Mouse (Mus musculus) layer of hippocampus, postnatal 10 days (tissue): ENCODE measurements around the gene Csf2rb. TPM values are rescaled to one million over a fixed set of nuclear protein-coding genes. Genes with fewer than 3 reads are reported as not detected.

Experiments
- DNase-seq, 2 experiments: peaks; one replicate each; pipeline ENCODE4 v3.0.0; 2021; ENCODE audit warnings: low spot score in 2 of 2
- microRNA-seq, 2 experiments: library from miRNA; unstranded; fragments of <30 nt; microRNA quantifications; one replicate each; pipeline ENCODE4 v1.2.0; 2021
- total RNA-seq, 2 experiments: library from RNA; stranded (reverse); gene quantifications; 2 replicates each; pipeline ENCODE4 v1.2.3; 2021

The Csf2rb gene
- total RNA-seq, 2 experiments from 2014 or later = 1.5 to 2.4 TPM

DNA sequence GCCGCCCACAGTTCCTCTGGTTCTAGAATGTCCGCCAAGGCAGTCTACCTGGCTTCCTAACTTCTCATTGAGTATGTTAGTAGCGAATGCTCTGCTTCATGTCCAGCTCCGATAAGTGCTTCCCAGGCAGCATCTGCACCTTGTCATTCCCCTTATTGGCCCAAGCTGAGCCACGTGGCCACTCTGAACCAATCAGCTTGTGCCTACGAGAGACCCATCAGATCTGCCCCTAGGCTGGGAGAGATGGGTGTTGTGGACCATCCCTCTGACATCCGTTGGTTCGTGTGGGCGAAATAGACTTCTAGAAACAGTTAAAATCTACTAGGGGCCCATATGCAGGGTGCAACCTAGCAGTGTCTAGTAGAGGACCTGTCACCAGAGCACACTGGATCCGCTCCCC is 52.3 kb downstream of the Csf2rb start:
- DNase-seq = no peak

DNA sequence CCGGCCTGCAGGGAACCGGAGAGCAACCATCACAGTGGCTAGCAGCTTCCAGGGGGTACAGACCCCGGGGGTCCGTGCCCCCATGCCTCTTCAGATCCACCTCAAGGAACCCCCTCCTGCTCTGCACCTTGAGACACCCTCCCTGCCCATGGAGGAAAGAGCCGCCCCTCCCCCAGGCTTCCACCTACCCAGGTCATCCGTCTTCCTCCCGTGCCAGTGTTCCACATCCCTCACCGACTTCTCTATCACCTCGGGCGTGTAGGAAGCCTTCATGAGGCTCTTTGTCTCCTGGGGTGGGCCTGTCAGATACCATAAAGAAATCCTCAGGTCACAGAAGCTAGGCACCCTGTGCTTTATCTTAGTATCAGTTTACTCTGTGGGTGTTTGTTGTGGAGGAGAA is 53.0 kb downstream of the Csf2rb start:
- DNase-seq = no peak

DNA sequence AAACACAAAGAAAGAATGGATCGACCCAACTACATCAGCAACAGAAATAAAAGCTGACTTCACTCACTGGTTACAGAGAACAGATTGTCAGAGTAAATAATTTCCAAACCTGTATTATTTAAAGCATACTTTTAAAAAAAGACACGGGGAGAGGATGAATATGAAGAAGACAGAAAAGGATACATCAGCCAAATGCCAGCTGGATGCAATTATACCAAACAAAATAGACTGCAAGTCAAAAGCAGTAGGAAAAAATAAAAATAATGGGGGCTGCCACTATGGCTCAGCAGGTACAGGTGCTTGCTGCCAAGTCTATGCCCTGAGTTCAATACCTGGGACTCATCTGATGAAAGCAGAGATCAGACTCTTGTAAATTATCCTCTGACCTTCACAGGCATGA is 54.7 kb downstream of the Csf2rb start:
- DNase-seq = no peak

DNA sequence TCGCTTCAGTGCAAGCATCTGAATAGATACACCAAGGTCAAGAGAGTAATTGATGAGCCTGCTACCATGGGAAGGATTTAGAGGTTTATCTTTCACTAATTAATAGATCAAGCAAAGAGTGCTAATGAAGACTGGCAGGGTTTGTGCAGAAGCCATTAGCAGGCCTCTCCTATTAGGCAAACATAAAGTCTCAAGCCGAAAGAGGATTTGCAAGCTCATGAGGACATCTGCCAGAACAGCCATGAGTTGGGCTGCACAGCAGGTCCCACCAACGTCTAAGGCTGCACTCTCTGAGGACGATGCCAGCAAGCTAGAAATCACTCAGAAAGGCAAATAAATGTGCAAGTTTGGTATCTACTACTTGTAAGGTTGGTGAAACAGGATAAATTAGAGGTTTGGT is 55.2 kb downstream of the Csf2rb start:
- no peak for DNase-seq

- no peak for DNase-seq
Observed at GRCm38 (mm10) chr15:78382115-78382514, 56.6 kb downstream of the Csf2rb start.

DNA sequence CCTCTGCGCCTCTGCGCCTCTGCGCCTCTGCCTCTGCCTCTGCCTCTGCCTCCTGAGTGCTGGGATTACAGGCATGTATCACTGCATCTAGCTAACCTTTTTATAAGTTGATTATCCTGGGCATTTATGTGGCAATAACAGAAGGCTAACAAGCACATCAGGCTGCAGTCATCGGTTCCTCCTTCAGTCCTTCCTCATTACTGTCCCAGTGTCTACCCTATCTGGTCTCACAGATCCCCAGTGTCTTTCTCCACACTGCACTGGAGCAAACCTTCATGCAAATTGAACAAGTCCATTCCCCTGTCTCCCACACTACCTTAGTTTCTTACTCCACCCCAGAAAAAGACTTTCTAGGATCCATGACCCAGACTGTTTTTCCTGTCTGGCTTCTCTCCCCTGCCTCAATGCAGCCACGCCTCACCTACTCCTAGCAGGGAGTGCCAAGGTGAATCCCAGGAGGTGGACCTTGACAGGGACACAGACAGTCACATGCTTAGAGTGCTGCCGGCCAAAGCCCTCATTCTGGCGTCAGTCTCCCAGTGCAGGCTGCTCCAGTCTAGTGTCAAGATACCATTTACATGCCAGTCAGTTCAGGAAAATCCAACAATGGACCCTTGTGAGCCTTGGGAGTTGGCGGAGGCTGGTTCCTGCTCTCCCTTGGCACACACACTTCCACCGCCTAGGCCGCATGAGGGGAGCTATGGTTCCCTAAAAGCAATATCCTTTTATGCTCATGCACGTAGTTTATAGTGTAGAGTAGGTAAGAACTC is 58.1 kb downstream of the Csf2rb start:
- DNase-seq = peak; percentile 46 to 62

DNA sequence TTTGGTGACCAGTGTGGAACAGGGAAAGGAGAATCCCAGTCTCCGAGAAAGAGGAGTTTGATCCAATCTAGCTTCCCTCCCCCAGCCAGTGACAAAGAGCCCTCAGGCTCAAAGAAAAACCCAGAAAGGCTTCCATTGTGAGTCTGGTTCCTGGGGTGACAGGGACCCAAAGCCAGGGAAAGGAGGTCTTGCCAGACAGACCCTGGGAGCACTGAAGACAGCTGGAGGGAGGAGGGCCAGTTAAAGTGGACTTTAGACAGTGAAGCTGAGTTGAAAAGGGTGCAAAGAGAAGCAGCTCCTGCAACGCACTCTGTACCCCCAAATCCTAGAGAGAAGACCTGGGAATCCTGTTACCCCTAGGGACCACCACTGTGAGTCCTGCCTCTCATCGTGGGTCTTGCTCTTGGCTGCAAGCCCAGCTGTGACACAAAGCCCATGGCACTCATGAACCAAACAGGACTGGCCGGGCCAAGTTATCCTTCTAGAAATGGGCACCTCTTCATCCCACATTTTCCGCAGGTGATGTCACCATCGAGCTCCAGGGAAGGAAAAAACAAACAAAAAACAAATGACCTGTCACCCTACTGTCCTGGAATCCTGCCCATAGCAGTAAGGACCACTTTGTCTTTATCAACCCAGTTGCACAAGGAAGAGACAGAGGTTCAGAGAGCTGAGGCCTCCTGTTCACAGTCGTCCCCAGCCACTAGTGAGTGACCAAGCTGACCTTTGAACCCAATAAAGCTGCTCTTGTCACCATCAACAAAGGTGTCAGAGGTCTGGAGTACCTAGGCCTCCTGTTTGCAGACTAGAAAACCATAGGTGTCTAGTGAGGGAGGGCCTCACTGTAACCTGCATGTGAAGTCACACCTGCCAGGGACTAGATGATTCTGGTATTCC is 58.9 kb downstream of the Csf2rb start:
- DNase-seq = peak; percentile 54 to 67

- no peak for DNase-seq
Observed at GRCm38 (mm10) chr15:78385564-78385963, 60.0 kb downstream of the Csf2rb start.

DNA sequence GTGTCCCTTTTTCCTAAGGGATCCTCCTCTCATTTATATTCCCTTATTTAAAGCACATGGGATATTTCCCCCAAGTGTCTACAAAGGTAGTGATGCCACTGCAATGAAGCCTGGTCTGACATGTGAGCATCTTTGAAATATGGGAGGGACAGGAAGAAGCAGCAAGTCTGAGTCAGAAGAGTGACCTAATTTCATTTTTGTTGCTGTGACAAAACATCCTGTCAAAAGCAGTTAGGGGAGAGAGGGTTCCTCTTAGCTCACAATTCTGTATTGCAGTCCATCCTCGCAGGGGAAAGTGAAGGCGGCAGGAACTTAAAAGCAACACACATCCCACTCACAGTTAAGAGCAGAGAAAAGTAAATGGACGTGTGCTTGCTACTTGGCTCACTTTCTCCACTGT is 65.3 kb downstream of the Csf2rb start:
- no peak for DNase-seq

GRCm38 (mm10) chr15:78395478-78395962 is 70.0 kb downstream of the Csf2rb start, which contains the start of gene Tex33:
Tex33 (minus strand) TSS chr15:78395912.
- no peak for DNase-seq

- no peak for DNase-seq
Observed at GRCm38 (mm10) chr15:78401345-78401744, 75.8 kb downstream of the Csf2rb start.

GRCm38 (mm10) chr15:78401921-78402320 is 76.4 kb downstream of the Csf2rb start:
- peak; percentile 65 to 71 for DNase-seq

- no peak for DNase-seq
Observed at GRCm38 (mm10) chr15:78402423-78402822, 76.9 kb downstream of the Csf2rb start.

DNA sequence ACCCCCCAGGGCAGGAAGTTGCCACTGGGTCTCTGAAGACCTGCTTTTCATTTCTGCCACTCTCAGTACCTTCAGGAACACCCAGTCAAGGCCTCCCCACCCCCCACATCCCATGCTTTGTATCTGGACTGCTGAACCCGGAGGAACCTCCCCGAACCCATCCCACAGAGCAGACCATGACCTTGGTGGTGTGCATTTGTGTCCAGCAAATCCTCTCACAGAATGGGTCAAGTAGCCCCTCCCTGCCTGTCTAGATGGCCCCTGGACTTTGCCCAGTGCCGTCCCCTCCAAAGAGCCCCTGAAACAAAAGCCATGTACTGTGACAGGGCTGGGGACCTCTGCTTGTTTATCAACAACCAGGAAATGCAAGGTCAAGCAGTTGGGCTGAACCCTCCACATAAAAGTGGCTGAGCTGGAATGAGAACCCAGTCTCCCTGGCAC is 77.8 kb downstream of the Csf2rb start:
- DNase-seq = no peak

Small RNAs within 50 kb of the gene (microRNA-seq; reads per million reads assigned to microRNA genes)
- gene Mir7676-1 (0 reads per million in 2 experiments), gene Mir7676-2 (0 reads per million in 2 experiments)

Other genes with a start within 250 kb of the Csf2rb start
- gene Cacng2, start 205.7 kb upstream of the Csf2rb start, total RNA-seq = 10 to 100 TPM; 36.4 to 40.3 TPM
- gene Ift27, start 151.6 kb upstream of the Csf2rb start, total RNA-seq = 10 to 100 TPM; 28.3 to 31.0 TPM
- 1 to 10 TPM; 6.6 to 6.9 TPM for gene Pvalb, start 119.4 kb upstream of the Csf2rb start, total RNA-seq
- 1 to 10 TPM in 1 of 2 experiments, under 1 TPM in 1; 0.41 to 1.0 TPM for gene Ncf4, start 81.0 kb upstream of the Csf2rb start, total RNA-seq
- gene Csf2rb2, start 20.0 kb upstream of the Csf2rb start, total RNA-seq = 1 to 10 TPM; 2.1 to 3.0 TPM
- under 1 TPM in 1 of 2 experiments, not detected in 1; 0.49 TPM for gene Tex33, start 70.2 kb downstream of the Csf2rb start, total RNA-seq
- gene Tst, start 80.2 kb downstream of the Csf2rb start, total RNA-seq = 10 to 100 TPM; 43.7 to 55.4 TPM
- 10 to 100 TPM; 50.5 to 55.2 TPM for gene Mpst, start 80.7 kb downstream of the Csf2rb start, total RNA-seq
- 100 to 1,000 TPM; 208 to 216 TPM for gene Kctd17, start 102.8 kb downstream of the Csf2rb start, total RNA-seq
- gene Tmprss6, start 142.9 kb downstream of the Csf2rb start, total RNA-seq = not detected
- under 1 TPM in 1 of 2 experiments, not detected in 1; 0.11 TPM for gene Il2rb, start 169.5 kb downstream of the Csf2rb start, total RNA-seq
- 10 to 100 TPM; 17.4 to 19.4 TPM for gene C1qtnf6, start 205.7 kb downstream of the Csf2rb start, total RNA-seq
- gene Sstr3, start 218.9 kb downstream of the Csf2rb start, total RNA-seq = 10 to 100 TPM; 15.7 to 15.8 TPM
- 1 to 10 TPM; 3.6 to 3.7 TPM for gene Rac2, start 247.0 kb downstream of the Csf2rb start, total RNA-seq